Mouse (Mus musculus): ENCODE measurements around the gene Rhebl1. TPM values are rescaled to one million over a fixed set of nuclear protein-coding genes. Genes with fewer than 3 reads are reported as not detected.

Rhebl1 gene
- polyA plus RNA-seq, 1 experiment from 2014 or later = 5.9 TPM

Other genes with a start within 250 kb of the Rhebl1 start
- gene Ddx23, start 231.6 kb downstream of the Rhebl1 start, polyA plus RNA-seq (2015; fragmentation: Nextera tagmentation; extraction: Ambion mirVana) = 16.1 and 17.8 TPM in 2 replicates
- 1.1 and 1.2 TPM in 2 replicates for gene Rnd1, start 217.1 kb downstream of the Rhebl1 start, polyA plus RNA-seq (2015; fragmentation: Nextera tagmentation; extraction: Ambion mirVana)
- gene Ccdc65, start 186.3 kb downstream of the Rhebl1 start, polyA plus RNA-seq (2015; fragmentation: Nextera tagmentation; extraction: Ambion mirVana) = 0.87 and 1.0 TPM in 2 replicates
- gene Fkbp11, start 166.3 kb downstream of the Rhebl1 start, polyA plus RNA-seq (2015; fragmentation: Nextera tagmentation; extraction: Ambion mirVana) = 20.9 and 26.6 TPM in 2 replicates
- 29.5 and 41.5 TPM in 2 replicates for gene Arf3, start 131.3 kb downstream of the Rhebl1 start, polyA plus RNA-seq (2015; fragmentation: Nextera tagmentation; extraction: Ambion mirVana)
- 0.46 TPM in 1 of 2 replicates, not detected in the other for gene Wnt10b, start 116.4 kb downstream of the Rhebl1 start, polyA plus RNA-seq (2015; fragmentation: Nextera tagmentation; extraction: Ambion mirVana)
- not detected in 2 replicates for gene Wnt1, start 104.7 kb downstream of the Rhebl1 start, polyA plus RNA-seq (2015; fragmentation: Nextera tagmentation; extraction: Ambion mirVana)
- 0.32 and 0.66 TPM in 2 replicates for gene Ddn, start 85.0 kb downstream of the Rhebl1 start, polyA plus RNA-seq (2015; fragmentation: Nextera tagmentation; extraction: Ambion mirVana)
- 93.5 and 100 TPM in 2 replicates for gene Prkag1, start 63.0 kb downstream of the Rhebl1 start, polyA plus RNA-seq (2015; fragmentation: Nextera tagmentation; extraction: Ambion mirVana)
- gene Kmt2d, start 23.3 kb downstream of the Rhebl1 start, polyA plus RNA-seq (2015; fragmentation: Nextera tagmentation; extraction: Ambion mirVana) = 7.6 and 9.3 TPM in 2 replicates
- gene Dhh, start 4.0 kb upstream of the Rhebl1 start, polyA plus RNA-seq (2015; fragmentation: Nextera tagmentation; extraction: Ambion mirVana) = 2.1 and 4.2 TPM in 2 replicates
- 10.7 and 13.7 TPM in 2 replicates for gene Lmbr1l, start 23.7 kb upstream of the Rhebl1 start, polyA plus RNA-seq (2015; fragmentation: Nextera tagmentation; extraction: Ambion mirVana)
- 1,310 and 1,493 TPM in 2 replicates for gene Tuba1b, start 40.0 kb upstream of the Rhebl1 start, polyA plus RNA-seq (2015; fragmentation: Nextera tagmentation; extraction: Ambion mirVana)
- not detected in 2 replicates for gene Gm49450, start 59.0 kb upstream of the Rhebl1 start, polyA plus RNA-seq (2015; fragmentation: Nextera tagmentation; extraction: Ambion mirVana)
- 719 and 906 TPM in 2 replicates for gene Tuba1a, start 59.2 kb upstream of the Rhebl1 start, polyA plus RNA-seq (2015; fragmentation: Nextera tagmentation; extraction: Ambion mirVana)
- gene Tuba1c, start 135.4 kb upstream of the Rhebl1 start, polyA plus RNA-seq (2015; fragmentation: Nextera tagmentation; extraction: Ambion mirVana) = 117 and 139 TPM in 2 replicates
- gene Prph, start 160.6 kb upstream of the Rhebl1 start, polyA plus RNA-seq (2015; fragmentation: Nextera tagmentation; extraction: Ambion mirVana) = 1.1 and 12.9 TPM in 2 replicates
- 26.8 and 27.9 TPM in 2 replicates for gene Troap, start 180.0 kb upstream of the Rhebl1 start, polyA plus RNA-seq (2015; fragmentation: Nextera tagmentation; extraction: Ambion mirVana)
- 0.15 and 0.26 TPM in 2 replicates for gene C1ql4, start 193.3 kb upstream of the Rhebl1 start, polyA plus RNA-seq (2015; fragmentation: Nextera tagmentation; extraction: Ambion mirVana)
- 0.55 and 1.0 TPM in 2 replicates for gene Dnajc22, start 198.6 kb upstream of the Rhebl1 start, polyA plus RNA-seq (2015; fragmentation: Nextera tagmentation; extraction: Ambion mirVana)
- 27.3 and 28.7 TPM in 2 replicates for gene Spats2, start 231.4 kb upstream of the Rhebl1 start, polyA plus RNA-seq (2015; fragmentation: Nextera tagmentation; extraction: Ambion mirVana)

Measured in heart, embryonic 15.5 days (tissue).